Mouse (Mus musculus) thymus, postnatal 36 days (tissue): Measurements from ENCODE around the gene Aif1.

Source experiments
- DNase-seq, 2 experiments: peaks; one replicate each; pipeline ENCODE4 v3.0.0; 2022; ENCODE audit warnings: mixed read lengths in 2 of 2

Gene Aif1

GRCm38 (mm10) chr17:35175968-35176367 lies at the start of gene Aif1:
TSS of gene Aif1 (minus strand) at chr17:35176068.
- no peak for DNase-seq

DNA sequence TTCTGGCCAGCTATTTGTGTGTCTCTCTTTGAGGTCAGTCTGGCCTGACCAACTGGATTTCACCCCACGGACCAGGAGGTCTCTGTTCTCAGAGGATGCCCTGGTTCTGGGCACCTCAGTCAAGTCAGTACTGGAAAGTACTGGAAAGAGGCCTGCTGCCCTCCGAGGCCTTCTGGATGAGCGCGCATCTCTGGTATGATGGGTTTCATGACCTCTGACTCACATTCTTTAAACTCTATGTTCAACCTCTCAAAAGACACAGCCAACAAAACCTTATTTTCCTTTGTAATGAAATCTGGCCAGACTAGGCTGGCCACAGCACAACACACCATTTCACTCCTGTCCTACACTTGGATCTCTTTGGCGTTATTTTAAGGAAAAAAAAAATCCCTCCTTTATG lies 49.6 kb upstream of the Aif1 start:
- DNase-seq, result no peak

DNA sequence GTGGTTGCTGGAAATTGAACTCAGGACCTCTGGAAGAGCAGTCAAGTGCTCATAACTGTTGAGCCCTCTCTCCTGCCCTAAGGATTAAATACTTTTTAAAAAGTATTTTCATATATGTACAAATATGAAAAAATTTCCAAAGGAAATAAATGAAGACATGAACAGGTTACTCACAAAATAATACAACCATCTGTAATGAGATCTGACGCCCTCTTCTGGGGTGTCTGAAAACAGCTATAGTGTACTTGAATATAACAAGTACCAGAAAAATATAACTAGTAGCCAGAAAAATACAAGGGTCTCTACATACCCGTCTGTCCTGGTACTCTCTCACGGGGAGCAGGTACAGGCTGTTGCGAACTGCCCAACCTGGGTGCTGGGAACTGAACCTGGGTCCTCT lies 48.8 kb upstream of the Aif1 start:
- DNase-seq, result peak in 1 of 2 experiments; percentile 18

DNA sequence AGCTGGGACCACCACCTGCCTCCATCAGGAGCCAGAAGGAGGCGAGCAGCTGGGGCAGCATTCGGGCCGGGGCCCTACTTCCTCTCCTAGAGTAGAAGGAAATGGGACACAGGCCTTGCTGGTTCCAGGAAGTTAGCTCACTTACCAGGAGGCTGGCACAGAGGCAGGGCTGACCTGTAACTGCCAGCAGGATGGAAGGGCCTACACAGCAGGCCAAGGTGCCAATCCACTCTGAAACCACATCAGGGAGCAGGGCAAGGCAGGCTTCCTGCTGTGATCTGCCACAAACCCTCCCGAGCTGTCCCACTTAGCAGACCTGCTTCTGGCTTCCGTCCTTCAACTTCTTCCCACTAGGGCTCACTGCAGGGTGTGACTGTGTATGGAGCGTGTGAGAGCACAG lies 46.4 kb upstream of the Aif1 start:
- DNase-seq, result peak; percentile 65 to 77

DNA sequence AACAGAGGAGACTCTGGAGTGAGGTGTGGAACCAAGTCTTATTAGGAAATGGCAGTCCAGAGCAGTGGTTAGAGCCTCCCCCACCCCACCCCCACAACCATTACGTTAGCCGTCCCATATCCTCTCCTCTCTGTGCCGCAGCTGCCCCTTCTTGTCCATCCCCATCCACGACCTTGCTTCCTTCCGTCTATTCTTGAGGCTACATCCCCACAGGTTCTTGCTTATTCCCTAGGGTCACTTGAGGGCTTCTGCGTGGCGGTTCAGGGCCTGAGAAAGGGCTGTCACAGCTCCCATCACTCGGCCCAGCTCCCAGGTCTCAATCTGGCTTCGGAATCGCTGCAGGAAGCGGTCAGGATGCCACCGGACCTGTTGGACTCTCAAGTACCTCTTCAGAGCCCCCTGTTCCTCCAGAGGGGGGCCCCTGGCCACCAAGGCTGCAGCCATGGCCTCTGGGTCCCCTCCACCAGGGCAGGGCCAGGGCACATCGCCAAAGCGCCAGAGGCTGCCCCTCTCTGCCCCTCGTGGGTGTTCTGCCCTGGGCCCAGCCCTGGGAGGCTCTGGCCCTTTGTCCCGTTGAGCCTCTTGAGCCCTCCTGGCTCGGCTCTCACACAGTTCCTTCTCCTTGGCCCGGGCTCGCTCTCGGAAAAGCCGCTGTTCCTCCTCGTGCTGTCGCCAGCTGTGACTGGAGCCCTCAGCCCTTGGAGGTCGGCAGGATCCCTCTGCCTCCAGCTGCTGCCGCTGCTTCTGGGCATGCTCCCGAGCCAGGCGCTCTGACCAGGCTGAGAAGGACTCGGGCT lies 44.5 kb upstream of the Aif1 start, which contains the start of gene Gm16181:
Gene Gm16181, plus strand, starts transcription at position 679 of the 797 bp plus-strand sequence.
- DNase-seq, result peak in 1 of 2 experiments; percentile 47

DNA sequence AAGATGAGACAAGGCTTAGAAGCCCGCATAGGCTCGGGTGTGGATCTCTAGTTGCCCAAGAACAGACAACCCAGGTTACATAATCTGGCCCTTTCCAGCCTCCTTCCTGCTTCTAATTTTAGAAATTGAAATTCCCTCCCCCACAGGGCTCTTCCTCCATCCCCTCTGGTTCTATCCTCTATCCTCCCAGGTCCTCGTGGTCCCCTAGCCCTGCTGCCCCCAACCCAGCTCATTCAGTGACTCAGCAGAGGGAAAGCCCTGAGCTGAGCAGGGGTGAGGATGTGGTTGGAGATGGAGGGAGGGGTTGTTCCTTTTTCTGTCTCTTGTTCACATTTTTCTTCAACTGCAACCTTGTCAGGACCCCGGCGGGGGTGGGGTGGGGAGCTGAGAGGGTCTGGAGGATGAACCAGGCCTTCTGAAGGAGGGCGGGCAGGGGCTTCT lies 43.8 kb upstream of the Aif1 start:
- DNase-seq, result peak; percentile 65 to 83

DNA sequence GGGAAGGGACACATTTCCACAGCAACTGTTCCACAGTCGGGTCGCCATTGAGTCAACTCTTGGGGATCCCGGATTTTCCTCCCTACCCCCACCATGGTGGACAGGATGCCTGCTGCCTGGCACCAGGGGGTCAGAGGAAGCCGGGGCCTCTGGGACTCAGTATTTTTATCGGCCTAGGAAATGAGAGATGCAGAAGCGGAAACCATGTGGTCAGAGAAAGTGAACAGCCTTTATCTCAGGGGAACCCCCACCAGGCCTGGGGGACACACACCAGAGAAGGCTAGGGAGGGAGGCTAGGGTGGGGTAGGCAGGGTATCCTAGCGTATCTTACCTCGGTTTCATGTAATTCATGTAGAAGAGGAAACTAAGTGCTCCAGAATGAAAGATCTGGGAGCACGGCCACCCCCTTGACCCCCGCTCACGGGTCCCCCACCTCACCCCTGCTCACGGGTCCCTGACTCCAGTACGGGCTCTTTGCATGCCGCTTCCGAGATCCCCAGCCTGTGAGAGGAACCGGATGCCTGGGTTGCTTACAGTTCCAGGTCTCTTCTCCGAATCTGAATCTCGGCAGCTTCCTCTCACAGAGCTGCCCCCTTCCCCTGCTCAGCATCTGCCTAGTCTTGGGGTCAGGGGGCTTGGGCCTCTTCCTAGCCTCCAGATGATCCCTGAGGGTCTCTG lies 42.8 kb upstream of the Aif1 start:
- DNase-seq, result peak in 1 of 2 experiments; percentile 58

GRCm38 (mm10) chr17:35213071-35213470 lies 37.2 kb upstream of the Aif1 start:
- DNase-seq, result no peak

DNA sequence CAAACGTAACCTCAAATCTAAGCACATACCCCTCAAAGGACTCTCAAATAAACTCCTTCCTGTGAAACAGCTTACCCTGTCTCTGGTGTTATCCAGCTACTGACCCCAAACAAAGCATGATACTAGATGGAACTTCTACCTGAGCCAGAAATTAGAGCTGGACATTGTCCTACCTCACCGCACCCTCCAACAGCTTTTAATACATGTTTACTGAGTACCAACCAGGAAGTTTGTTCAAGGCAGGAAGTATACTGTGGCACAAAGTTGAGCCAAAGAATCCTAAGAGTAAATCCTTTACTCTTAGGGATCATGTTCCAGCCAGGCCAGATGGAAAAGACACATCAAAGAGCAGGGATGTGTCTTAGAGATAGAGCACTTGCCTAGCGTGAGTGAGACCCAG lies 34.7 kb upstream of the Aif1 start:
- DNase-seq, result no peak

- DNase-seq, result peak in 1 of 2 experiments; percentile 45
These were observed 34.1 kb upstream of the Aif1 start for GRCm38 (mm10) chr17:35209785-35210535.

- no peak for DNase-seq
These were observed 29.5 kb upstream of the Aif1 start for GRCm38 (mm10) chr17:35205380-35205769.

DNA sequence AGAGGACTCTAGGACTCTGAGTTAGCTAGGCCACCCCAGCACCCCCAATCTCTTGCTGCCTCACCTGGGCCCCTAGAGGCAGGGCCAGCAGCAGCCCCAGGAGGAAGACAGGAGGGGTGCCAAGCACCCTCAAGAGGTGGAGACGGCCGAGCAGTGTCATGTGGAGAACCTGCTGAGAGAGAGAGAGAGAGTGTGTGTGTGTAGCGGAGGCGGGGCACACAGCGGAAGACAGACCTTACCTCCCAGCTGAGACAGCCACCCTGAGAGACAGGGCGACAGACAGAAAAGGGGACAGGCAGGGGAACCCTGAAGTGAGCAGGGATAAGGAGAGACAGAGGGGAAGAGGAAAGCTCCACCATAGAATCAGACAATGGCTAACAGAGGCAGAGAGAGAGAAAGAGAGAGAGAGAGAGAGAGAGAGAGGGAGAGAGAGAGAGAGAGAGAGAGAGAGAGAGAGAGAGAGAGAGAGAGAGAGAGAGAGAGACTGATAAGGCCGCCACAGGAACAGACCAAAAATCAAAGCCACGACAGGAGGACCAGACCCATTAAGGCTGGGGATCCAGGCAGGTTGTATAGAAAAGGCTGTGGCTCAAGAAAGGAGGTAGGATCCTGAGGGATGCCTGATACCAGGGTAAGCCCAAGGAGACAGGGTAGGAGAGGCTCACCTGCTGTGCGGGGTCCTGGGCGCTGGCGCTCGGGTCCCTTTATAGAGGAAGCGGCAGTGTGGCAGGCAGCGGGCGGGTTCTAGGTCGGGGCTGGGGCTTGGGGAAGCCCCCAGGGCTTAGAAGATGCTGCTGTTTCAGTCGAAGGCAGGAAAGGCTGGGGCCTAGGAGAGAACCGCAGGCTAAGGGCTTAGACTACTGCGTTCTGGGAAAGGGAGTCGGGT lies 28.9 kb upstream of the Aif1 start, which contains the start of gene Lta:
Gene Lta, minus strand, starts transcription at position 858 of the 886 bp plus-strand sequence.
- DNase-seq, result peak; percentile 76 to 87

DNA sequence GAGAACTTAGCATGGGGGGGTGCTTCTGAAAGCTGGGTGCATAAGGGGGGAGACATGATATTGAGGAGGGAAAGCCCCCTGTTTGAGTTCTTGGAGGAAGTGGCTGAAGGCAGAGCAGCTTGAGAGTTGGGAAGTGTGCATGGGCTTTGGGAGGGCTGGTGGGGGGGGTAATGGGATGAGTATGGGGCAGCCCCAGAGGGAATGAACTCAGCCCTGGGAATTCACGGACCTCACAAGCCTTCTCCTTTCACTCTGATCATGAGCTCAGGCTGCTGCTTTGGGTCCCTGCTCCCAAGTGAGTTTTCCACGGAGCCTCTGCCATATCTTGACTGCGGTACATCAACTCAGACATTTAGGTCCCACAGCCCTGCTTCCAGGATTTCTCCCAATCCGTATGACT lies 26.6 kb upstream of the Aif1 start:
- DNase-seq, result peak in 1 of 2 experiments; percentile 13

DNA sequence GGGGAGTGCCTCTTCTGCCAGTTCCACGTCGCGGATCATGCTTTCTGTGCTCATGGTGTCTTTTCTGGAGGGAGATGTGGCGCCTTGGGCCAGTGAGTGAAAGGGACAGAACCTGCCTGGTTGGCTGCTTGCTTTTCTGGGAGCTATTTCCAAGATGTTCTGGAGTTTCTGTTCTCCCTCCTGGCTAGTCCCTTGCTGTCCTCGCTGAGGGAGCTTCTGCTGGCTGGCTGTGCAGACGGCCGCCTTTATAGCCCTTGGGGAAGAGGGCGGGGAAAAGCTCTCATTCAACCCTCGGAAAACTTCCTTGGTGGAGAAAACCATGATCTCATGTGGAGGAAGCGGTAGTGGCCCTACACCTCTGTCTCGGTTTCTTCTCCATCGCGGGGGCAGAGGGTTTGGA lies 25.9 kb upstream of the Aif1 start, which contains the start of gene Tnf:
Gene Tnf, minus strand, starts transcription at position 221 of the 400 bp plus-strand sequence.
- DNase-seq, result peak; percentile 70 to 78

- peak in 1 of 2 experiments; percentile 36 for DNase-seq
These were observed 25.3 kb upstream of the Aif1 start for GRCm38 (mm10) chr17:35201128-35201527.

DNA sequence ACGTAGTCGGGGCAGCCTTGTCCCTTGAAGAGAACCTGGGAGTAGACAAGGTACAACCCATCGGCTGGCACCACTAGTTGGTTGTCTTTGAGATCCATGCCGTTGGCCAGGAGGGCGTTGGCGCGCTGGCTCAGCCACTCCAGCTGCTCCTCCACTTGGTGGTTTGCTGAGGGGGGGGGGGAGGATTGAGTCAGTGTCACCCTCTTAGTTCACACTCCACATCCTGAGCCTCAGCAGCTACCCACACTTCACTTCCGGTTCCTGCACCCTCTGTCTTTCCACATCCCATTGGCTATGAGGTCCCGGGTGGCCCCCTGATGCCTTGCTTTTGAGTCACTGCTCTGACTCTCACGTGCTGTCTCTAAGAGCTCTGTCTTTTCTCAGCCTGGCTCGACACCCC lies 24.5 kb upstream of the Aif1 start:
- peak; percentile 76 to 87 for DNase-seq

- DNase-seq, result peak in 1 of 2 experiments; percentile 26
These were observed 23.1 kb upstream of the Aif1 start for GRCm38 (mm10) chr17:35198946-35199345.

GRCm38 (mm10) chr17:35198029-35198428 lies 22.2 kb upstream of the Aif1 start:
- DNase-seq, result no peak

- DNase-seq, result peak in 1 of 2 experiments; percentile 51
These were observed 21.3 kb upstream of the Aif1 start for GRCm38 (mm10) chr17:35197126-35197525.

DNA sequence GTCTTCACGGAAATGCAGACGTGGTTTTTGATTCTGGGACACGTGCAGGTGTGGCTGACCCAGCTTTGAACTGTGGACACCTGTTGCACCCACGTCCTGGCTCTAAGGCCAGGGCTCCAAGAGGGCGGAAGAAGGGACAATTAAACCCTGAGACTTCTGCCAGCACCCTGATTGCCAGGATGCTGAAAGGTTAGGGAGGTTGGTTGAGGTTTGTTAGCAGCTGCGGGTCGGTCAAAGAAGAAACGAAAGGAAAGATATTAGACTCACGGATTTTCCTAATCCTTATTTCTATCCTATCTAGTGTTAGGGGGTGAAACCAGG lies 20.4 kb upstream of the Aif1 start:
- DNase-seq, result peak; percentile 51 to 54

- peak; percentile 98 for DNase-seq
These were observed 19.9 kb upstream of the Aif1 start for GRCm38 (mm10) chr17:35195631-35196320.
